Mouse (Mus musculus) hindbrain, postnatal 0 days (tissue): ENCODE data around the gene Supt6. TPM values are rescaled to one million over a fixed set of nuclear protein-coding genes. Genes with fewer than 3 reads are reported as not detected.
A peak's percentile ranks its signal among the peaks of the same experiment; 100 is the strongest.

Experiments used
- ATAC-seq: fragments of 200-750 bp; cut with Nextera tagmentation; 2 replicates; pipeline ENCODE4 v1.8.0; 2017; ENCODE audit warnings: mild to moderate bottlenecking, moderate TSS enrichment, moderate library complexity
- DNase-seq: peaks from one replicate; pipeline ENCODE4 v3.0.0-alpha.2; 2015; ENCODE audit warnings: low spot score
- H3K27ac ChIP-seq: fragments of 300-500 bp; sonication (generic); 2 replicates; pipeline ENCODE4 v1.5.1; 2014; ENCODE audit warnings: mild to moderate bottlenecking
- H3K27me3 ChIP-seq: fragments of 300-500 bp; sonication (generic); 2 replicates; pipeline ENCODE4 v1.6.1; 2014; ENCODE audit warnings: low read length, mixed read lengths; ENCODE audit not compliant: insufficient read depth
- H3K36me3 ChIP-seq: fragments of 300-500 bp; sonication (generic); 2 replicates; pipeline ENCODE4 v1.6.1; 2014; ENCODE audit warnings: low read length, mixed read lengths; ENCODE audit not compliant: insufficient read depth
- H3K4me1 ChIP-seq: fragments of 300-500 bp; sonication (generic); 2 replicates; pipeline ENCODE4 v1.6.1; 2014; ENCODE audit warnings: antibody characterized with exemption, low read length, mixed read lengths; ENCODE audit not compliant: insufficient read depth
- H3K4me2 ChIP-seq: fragments of 300-500 bp; sonication (generic); 2 replicates; pipeline ENCODE4 v1.6.1; 2014; ENCODE audit warnings: low read depth, mild to moderate bottlenecking, low read length, moderate library complexity, mixed read lengths
- H3K4me3 ChIP-seq: fragments of 300-500 bp; sonication (generic); 2 replicates; pipeline ENCODE4 v1.5.1; 2014; ENCODE audit warnings: low read length
- H3K9ac ChIP-seq: fragments of 300-500 bp; sonication (generic); replicated peaks from 2 replicates; pipeline ENCODE4 v1.6.1; 2014; ENCODE audit warnings: mild to moderate bottlenecking, low read length, moderate library complexity, mixed read lengths
- H3K9me3 ChIP-seq: fragments of 300-500 bp; sonication (generic); 2 replicates; pipeline ENCODE4 v1.6.1; 2016; ENCODE audit warnings: low read length, mixed read lengths
- CTCF ChIP-seq: IDR thresholded peaks from 2 replicates; pipeline ENCODE4 v1.5.1; 2016; ENCODE audit warnings: antibody characterized with exemption, control low read depth, low read depth
- WGBS: fragments of 180-500 bp; shearing (Covaris S2); extraction: QIAGEN DNeasy Blood & Tissue Kit; methylation state at CpG from one replicate; pipeline ENCODE4 v1.1.7; 2014; 5-methylcytosine and 5-hydroxymethylcytosine counted together
- polyA plus RNA-seq: library from polyadenylated mRNA; unstranded; fragments of >200 nt; fragmentation: Nextera tagmentation; extraction: Ambion mirVana; gene quantifications from 2 replicates; pipeline ENCODE4 v1.2.1, GENCODE M21; 2015
- total RNA-seq: library from RNA; depleted of rRNA; stranded (reverse); fragments of >200 nt; gene quantifications from 2 replicates; pipeline ENCODE4 v1.2.3, GENCODE M21; 2014; rRNA removed

The Supt6 gene
- 34.2 and 36.0 TPM in 2 replicates for total RNA-seq
- polyA plus RNA-seq, result 17.1 and 19.0 TPM in 2 replicates

DNA sequence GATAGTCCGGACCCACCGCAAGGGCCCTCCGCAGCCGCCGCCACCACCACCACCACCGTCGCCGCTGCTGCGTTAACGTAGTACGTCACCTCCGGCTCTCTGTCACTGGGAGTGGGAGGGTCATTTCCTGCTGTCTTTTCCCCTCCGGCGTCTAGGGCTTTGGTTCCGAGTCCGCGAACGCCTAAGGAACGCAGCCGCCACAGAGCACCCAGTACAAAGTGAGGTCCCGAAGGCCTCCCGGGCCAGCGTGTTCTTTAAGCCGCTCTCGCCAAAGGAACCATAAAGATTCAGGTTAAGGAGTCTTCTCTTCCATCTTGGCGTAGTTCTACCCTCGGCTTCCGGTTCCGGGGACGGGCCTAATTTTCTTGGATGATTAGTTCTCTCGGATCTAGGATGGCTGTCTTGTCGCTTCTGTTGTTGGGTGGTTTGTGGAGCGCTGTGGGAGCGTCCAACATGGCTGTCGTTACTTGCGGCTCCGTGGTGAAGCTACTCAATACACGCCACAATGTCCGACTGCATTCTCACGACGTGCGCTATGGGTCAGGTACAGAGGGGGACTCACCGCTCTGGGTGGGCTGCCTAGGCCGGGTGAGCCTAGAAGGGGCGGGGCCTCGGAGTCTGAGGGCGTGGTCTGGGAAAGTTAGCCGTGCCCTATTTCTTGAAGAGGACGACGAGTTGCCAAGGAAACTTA, at the start of gene Supt6, which contains the start of gene Sdf2:
Gene Supt6 (minus strand): TSS at position 361 of the 691 bp plus-strand sequence.
Gene Sdf2 (plus strand): TSS at position 120 of the 691 bp plus-strand sequence.
- no peaks in the 10 kb centered on the region for H3K9me3 ChIP-seq
- under 1% methylated on average over 50 of the region's 50 CpGs for WGBS
- peak within 1 kb of the TSS; percentile 95 for H3K4me3 ChIP-seq
- peak within 1 kb of the TSS; percentile 81 for H3K4me2 ChIP-seq
- H3K27me3 ChIP-seq, result no peaks in the 10 kb centered on the region
- H3K36me3 ChIP-seq, result no peaks in the 10 kb centered on the region
- 0 out of 2 replicates have a peak, but pooled peaks have one; percentile 1 for TF ChIP-seq CTCF
- H3K4me1 ChIP-seq, result peaks cover 14% of the 10 kb centered on the region
- DNase-seq (peak; percentile 91), ATAC-seq (peak; percentile 94)
- peak within 1 kb of the TSS; percentile 99 for H3K27ac ChIP-seq
- H3K9ac ChIP-seq, result peak within 1 kb of the TSS; percentile 95

DNA sequence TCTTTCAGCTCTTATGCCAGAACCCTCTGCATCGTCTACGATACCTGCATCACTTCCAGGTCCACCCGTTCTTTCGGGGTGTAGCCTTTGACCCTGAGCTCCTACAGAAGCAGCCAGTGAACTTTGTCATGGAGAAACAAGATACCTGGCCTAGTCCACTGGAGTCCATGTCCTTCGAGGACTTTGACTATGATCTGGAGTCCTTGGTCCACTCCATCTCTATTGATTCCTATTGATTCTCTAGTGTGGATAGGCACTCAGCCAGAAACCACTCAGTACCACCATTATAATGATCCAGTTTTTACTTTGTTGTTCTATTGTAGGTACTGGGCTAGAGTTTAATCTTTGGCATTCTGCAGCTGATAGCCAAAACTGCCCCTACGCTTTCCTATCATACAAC, 48.8 kb upstream of the Supt6 start:
- TF ChIP-seq CTCF, result no peak
- Histone ChIP-seq H3K27ac (no peak overlapping the region), H3K27me3 (no peaks in the 10 kb centered on the region), H3K9ac (no peak overlapping the region), H3K4me2 (no peak overlapping the region), H3K4me3 (no peak overlapping the region), H3K4me1 (no peaks in the 10 kb centered on the region), H3K36me3 (peaks cover 15% of the 10 kb centered on the region; the same call in 1 of the 2 replicates), H3K9me3 (no peaks in the 10 kb centered on the region)
- no peak for DNase-seq
- WGBS, result 97% methylated on average over 6 of the region's 6 CpGs
- ATAC-seq, result no peak

DNA sequence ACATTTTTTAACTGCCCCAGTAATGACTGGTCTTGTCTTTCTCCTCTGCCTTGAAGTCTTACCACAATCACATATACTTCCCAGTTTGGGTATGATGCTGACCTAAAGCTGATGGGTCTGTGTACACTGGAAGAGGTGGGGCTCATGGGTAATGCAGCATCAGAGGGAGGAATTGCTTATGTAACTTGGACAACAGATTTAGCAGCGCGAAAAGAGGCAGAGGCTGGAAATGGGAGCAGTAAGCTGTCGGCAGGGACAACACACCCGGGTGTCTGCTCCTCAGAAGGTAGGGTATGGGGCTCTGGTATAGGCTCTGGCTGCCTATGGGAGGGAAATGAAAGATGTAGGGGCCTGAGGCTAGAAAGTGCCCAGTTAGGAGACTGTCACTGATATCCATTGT, 44.9 kb upstream of the Supt6 start, which contains the start of gene BC030499:
Gene BC030499 (plus strand): TSS at position 188 of the 400 bp plus-strand sequence.
- H3K36me3 ChIP-seq, result peaks cover 48% of the 10 kb centered on the region
- no peaks in the 10 kb centered on the region for H3K9me3 ChIP-seq
- DNase-seq (no peak), ATAC-seq (no peak)
- no peak for TF ChIP-seq CTCF
- WGBS, result 93% methylated on average over 4 of the region's 4 CpGs
- no peaks in the 10 kb centered on the region for H3K4me1 ChIP-seq
- H3K4me3 ChIP-seq, result no peak within 1 kb of the TSS
- no peak within 1 kb of the TSS for H3K9ac ChIP-seq
- no peak within 1 kb of the TSS for H3K27ac ChIP-seq
- H3K27me3 ChIP-seq, result no peaks in the 10 kb centered on the region
- no peak within 1 kb of the TSS for H3K4me2 ChIP-seq

DNA sequence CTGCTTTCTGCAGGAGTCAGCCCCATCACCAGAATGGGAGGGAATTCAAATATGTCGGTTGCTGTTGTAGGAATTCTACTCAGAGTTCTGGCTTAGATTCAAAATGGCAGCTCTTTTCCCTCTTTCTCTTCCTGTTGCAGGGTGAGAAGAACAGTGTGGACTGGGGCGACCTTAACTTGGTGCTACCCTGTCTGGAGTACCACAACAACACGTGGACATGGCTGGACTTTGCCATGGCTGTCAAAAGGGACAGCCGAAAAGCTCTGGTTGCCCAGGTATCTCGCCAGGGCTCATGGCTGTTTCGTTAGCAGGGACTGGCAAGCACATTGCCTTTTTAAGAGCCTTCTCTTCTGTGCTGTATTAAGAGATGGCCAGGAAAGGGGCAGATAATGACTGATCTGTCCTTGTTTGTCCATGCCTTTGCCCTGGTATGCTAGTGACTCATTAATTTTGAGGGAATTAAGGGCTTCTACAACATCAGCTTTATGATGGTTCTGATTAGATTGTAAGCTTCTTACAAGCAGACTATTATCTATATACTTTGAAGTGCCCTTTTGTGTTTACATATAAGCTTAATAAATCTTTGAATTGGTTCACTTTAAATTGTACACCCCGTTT, 43.5 kb upstream of the Supt6 start:
- no peaks in the 10 kb centered on the region for H3K4me1 ChIP-seq
- no peak overlapping the region for H3K4me2 ChIP-seq
- TF ChIP-seq CTCF, result no peak
- H3K27ac ChIP-seq, result no peak overlapping the region
- no peak for ATAC-seq
- no peak overlapping the region for H3K4me3 ChIP-seq
- WGBS, result 96% methylated on average over 7 of the region's 7 CpGs
- DNase-seq, result no peak
- peaks cover 62% of the 10 kb centered on the region for H3K36me3 ChIP-seq
- no peaks in the 10 kb centered on the region for H3K9me3 ChIP-seq
- H3K9ac ChIP-seq, result no peak overlapping the region
- H3K27me3 ChIP-seq, result no peaks in the 10 kb centered on the region

DNA sequence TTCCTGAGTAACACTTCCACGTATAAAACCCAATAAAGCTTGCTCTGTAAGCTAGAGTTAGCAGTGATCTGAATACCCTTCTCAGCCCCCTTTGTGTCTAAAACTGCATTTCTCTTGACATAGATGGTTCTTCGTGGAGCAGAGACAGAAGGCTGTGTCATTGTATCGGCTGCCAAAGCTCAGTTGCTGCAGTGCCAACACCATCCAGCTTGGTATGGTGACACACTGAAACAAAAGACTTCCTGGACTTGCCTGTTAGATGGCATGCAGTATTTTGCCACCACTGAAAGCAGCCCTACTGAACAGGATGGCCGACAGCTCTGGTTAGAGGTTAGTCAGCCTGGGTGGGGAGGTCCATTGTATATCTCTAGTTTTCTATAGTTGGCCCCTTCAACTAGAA, 33.8 kb upstream of the Supt6 start:
- Histone ChIP-seq H3K27me3 (no peaks in the 10 kb centered on the region), H3K4me2 (no peak overlapping the region), H3K9me3 (no peaks in the 10 kb centered on the region), H3K4me1 (no peaks in the 10 kb centered on the region), H3K27ac (no peak overlapping the region), H3K36me3 (peaks cover 80% of the 10 kb centered on the region), H3K4me3 (no peak overlapping the region), H3K9ac (no peak overlapping the region)
- DNase-seq, result peak; percentile 10
- 73% methylated on average over 4 of the region's 4 CpGs for WGBS
- TF ChIP-seq CTCF, result no peak
- ATAC-seq, result no peak

DNA sequence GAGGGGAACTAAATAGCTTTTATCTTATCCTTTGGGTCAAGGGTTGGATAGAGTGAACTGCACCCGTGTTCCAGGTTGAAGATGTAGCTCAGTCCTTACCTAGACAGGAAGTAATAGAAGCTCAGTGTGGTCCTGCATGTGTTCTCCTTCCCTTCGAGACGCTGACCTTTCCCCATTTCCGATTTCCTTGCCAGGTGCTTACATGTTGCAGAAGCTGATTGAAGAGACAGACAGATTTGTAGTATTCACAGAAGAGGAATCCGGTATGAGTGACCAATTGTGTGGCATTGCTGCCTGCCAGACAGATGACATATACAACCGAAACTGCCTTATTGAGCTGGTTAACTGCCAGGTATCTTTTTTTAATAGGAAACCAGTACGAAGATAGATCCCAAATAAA, 33.1 kb upstream of the Supt6 start:
- Histone ChIP-seq H3K4me1 (no peaks in the 10 kb centered on the region), H3K9me3 (no peaks in the 10 kb centered on the region), H3K27ac (no peak overlapping the region), H3K36me3 (peaks cover 75% of the 10 kb centered on the region), H3K27me3 (no peaks in the 10 kb centered on the region), H3K9ac (no peak overlapping the region), H3K4me2 (no peak overlapping the region), H3K4me3 (no peak overlapping the region)
- ATAC-seq (no peak), DNase-seq (no peak)
- no peak for TF ChIP-seq CTCF
- WGBS, result 82% methylated on average over 7 of the region's 7 CpGs
